Mouse (Mus musculus) ES-E14 (cell line): Measurements from ENCODE around the gene AF067063. TPM values are rescaled to one million over a fixed set of nuclear protein-coding genes. Genes with fewer than 3 reads are reported as not detected.
"Not testable (repeated sequence)": the region's sequence is repeated elsewhere in the genome, so short reads cannot be mapped to it uniquely, and the experiment has no call there.

Experiments used
- DNase-seq: peaks from one replicate; pipeline ENCODE4 v3.0.0-alpha.2; 2013; ENCODE audit warnings: low read depth, low spot score
- H3K27ac ChIP-seq: 2 replicates; pipeline ENCODE4 v1.5.1; 2012; ENCODE audit warnings: low read depth, mild to moderate bottlenecking, low read length, moderate library complexity, mixed read lengths; ENCODE audit not compliant: poor library complexity, insufficient read depth, severe bottlenecking
- H3K36me3 ChIP-seq: 2 replicates; pipeline ENCODE4 v1.6.1; 2012; ENCODE audit warnings: mild to moderate bottlenecking, low read length, moderate library complexity, mixed read lengths; ENCODE audit not compliant: control insufficient read depth, poor library complexity, insufficient read depth, severe bottlenecking
- H3K4me1 ChIP-seq, 2 experiments: fragments of 150-350 bp in 1 of 2; sonication (generic) in 1 of 2; 2 replicates each; pipeline ENCODE4 v1.6.1; 2012; ENCODE audit warnings: low read length in 2 of 2, mild to moderate bottlenecking in 1 of 2, mixed read lengths in 1 of 2; ENCODE audit not compliant: control insufficient read depth in 2 of 2, insufficient read depth in 2 of 2, poor library complexity in 1 of 2
- H3K4me3 ChIP-seq, 2 experiments: fragments of 150-350 bp in 1 of 2; sonication (generic) in 1 of 2; 2 replicates each; pipeline ENCODE4 v1.5.1; 2012; ENCODE audit warnings: low read length in 2 of 2, low read depth in 1 of 2, mild to moderate bottlenecking in 1 of 2, mixed read lengths in 1 of 2; ENCODE audit not compliant: insufficient read depth in 1 of 2, poor library complexity in 1 of 2, severe bottlenecking in 1 of 2
- H3K9ac ChIP-seq: 2 replicates; pipeline ENCODE4 v1.6.1; 2012; ENCODE audit warnings: low read depth, mild to moderate bottlenecking, low read length, mixed read lengths; ENCODE audit not compliant: poor library complexity, insufficient read depth, severe bottlenecking
- H3K9me3 ChIP-seq: fragments of 150-350 bp; sonication (generic); 2 replicates; pipeline ENCODE4 v1.6.1; 2012; ENCODE audit warnings: low read depth, mild to moderate bottlenecking, low read length; ENCODE audit not compliant: control insufficient read depth, insufficient read depth
- in situ Hi-C, 2 experiments: fragments of 600-800 bp; cut with MboI; formaldehyde crosslinking; loops; one replicate each; pipeline ENCODE4 v1.15.1; 2025; ENCODE audit warnings: low sequenced_read_pairs in 2 of 2, inconsistent platforms in 1 of 2; ENCODE audit not compliant: unreplicated experiment in 2 of 2
- total RNA-seq: library from RNA; depleted of rRNA; stranded (reverse); fragments of 300-350 nt; gene quantifications from 2 replicates; pipeline ENCODE4 v1.2.3, GENCODE M21; 2012; rRNA removed

Gene AF067063
- total RNA-seq: 1.5 and 2.5 TPM in 2 replicates

GRCm38 (mm10) chr13:119830116-119830515 lies at the start of gene AF067063:
TSS of gene AF067063 (minus strand) at chr13:119830216.
- H3K4me3 ChIP-seq, H3K9me3 ChIP-seq, DNase-seq, H3K27ac ChIP-seq, H3K4me1 ChIP-seq, H3K9ac ChIP-seq, H3K36me3 ChIP-seq: not testable (repeated sequence)
- in situ Hi-C loops: loop anchor here in 1 of 2 experiments (10.0 kb wide), 1 partner anchor 395 kb away; no protein-coding TSS in a partner anchor

- in situ Hi-C loops, DNase-seq, H3K9ac ChIP-seq, H3K4me3 ChIP-seq, H3K36me3 ChIP-seq, H3K4me1 ChIP-seq, H3K9me3 ChIP-seq, H3K27ac ChIP-seq: not testable (repeated sequence)
Observed at GRCm38 (mm10) chr13:119864395-119864999, 34.5 kb upstream of the AF067063 start.

- in situ Hi-C loops, H3K9ac ChIP-seq, H3K27ac ChIP-seq, DNase-seq, H3K9me3 ChIP-seq, H3K4me3 ChIP-seq, H3K4me1 ChIP-seq, H3K36me3 ChIP-seq: not testable (repeated sequence)
Observed at GRCm38 (mm10) chr13:119862399-119862798, 32.4 kb upstream of the AF067063 start.

- in situ Hi-C loops: loop anchor here in 1 of 2 experiments (10.0 kb wide), 1 partner anchor 385 kb away; no protein-coding TSS in a partner anchor
Observed at GRCm38 (mm10) chr13:119839982-119840381, 10.0 kb upstream of the AF067063 start.

DNA sequence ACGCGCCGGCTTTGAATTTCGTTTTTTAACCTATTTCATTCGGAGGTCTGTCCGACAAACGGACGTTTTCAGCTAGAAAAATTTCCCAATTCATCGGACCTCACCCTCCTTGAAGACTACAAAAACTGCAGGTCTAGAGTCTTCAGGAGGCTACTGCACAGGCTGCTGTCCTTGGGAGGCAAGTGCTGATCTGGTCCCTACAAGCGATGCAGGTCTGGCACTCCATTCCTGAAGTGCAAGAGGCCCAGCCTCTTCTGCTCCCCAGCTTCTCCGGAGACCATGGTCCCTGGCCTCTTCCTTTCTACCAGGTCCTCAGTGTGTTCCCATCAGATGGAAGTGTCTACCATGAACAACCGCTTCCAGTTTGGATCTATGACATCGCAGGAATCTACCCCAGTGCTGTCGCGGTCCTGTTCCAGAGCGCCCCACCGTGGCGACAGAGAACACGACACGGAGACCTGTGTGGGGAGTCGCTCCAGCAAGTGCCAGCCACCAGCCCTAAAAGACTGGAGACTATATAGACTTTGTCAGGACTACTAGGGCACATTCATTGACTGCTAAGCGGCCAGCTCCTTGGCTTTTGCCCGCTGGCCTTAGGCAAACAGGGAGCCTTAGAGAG lies 7.8 kb upstream of the AF067063 start:
- not testable (repeated sequence) for H3K9ac ChIP-seq, H3K4me1 ChIP-seq, H3K4me3 ChIP-seq, H3K27ac ChIP-seq, H3K36me3 ChIP-seq, H3K9me3 ChIP-seq
- DNase-seq: peak; percentile 26
- in situ Hi-C loops: loop anchor here in 1 of 2 experiments (10.0 kb wide), 1 partner anchor 387 kb away; no protein-coding TSS in a partner anchor

More at GRCm38 (mm10) chr13:119839982-119840381, 10.0 kb upstream of the AF067063 start:
- not testable (repeated sequence) for H3K4me1 ChIP-seq, DNase-seq, H3K9ac ChIP-seq, H3K9me3 ChIP-seq, H3K36me3 ChIP-seq, H3K27ac ChIP-seq, H3K4me3 ChIP-seq

DNA sequence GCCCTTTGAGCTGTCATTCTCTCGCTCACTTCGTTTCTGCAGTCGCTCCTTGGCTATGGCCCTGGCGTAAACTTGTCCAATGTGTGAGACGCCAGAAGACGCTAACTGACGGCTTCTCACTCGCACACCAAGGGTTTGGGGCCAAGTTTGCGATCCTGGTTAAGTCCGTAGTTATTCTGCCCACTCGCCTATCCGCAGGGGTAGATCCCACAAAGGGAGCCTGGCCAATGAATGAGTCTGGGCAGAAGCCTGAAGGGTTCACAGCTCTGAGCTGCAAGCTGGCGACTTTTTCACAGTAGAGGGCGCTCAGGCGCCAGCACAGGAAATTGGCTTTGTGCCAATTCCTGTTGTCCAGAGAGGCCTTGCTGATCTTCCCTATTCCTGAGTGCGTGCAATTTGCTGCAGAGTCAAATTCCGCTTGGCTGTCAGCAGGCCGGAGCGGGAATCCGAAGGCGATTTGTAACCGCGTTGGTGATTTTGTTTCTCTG lies 6.4 kb upstream of the AF067063 start:
- H3K9ac ChIP-seq, H3K27ac ChIP-seq, DNase-seq, H3K9me3 ChIP-seq, H3K36me3 ChIP-seq, H3K4me3 ChIP-seq, H3K4me1 ChIP-seq: not testable (repeated sequence)
- in situ Hi-C loops: loop anchor here in 1 of 2 experiments (10.0 kb wide), 1 partner anchor 388 kb away; no protein-coding TSS in a partner anchor

DNA sequence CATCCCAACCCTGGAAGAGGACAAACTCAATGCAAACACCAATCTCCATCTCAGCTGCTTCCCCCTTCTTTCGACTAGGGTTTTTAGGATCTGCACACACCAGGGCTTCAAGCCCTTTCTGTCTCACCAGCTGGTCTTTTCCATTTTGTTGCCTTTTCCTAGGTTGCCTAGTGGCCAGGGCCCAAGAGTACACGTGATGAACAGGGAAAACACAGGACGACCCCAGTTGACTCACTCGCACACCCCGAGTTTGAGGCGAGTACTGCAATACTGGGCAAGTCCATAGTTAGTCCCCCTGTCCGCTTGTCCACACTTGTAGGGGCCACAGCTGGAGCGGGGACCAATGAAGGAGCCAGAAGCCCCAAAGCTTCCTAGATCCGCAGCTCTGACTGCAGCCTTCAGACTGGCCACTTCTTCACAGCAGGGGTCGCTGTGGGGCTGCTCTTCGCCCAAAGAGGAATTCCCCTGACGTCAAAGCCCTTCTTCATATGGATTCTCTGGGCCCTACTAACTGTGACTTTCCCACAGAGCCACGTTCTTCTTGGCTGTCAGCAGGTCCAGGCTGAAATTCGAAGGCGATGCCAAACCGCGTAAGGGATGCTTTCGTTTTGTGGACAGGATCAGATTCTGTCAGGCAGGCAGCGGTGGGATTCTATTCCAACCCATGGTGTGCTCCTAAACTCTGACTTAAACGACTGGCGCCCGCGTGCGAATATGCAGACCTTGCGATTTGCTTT lies 5.5 kb upstream of the AF067063 start, which contains the start of gene D13Ertd608e:
Gene D13Ertd608e, plus strand, starts transcription at position 687 of the 737 bp plus-strand sequence.
- not testable (repeated sequence) for H3K9ac ChIP-seq, H3K9me3 ChIP-seq, H3K36me3 ChIP-seq, H3K4me3 ChIP-seq, H3K27ac ChIP-seq, H3K4me1 ChIP-seq
- in situ Hi-C loops: loop anchor here in 1 of 2 experiments (10.0 kb wide), 1 partner anchor 389 kb away; no protein-coding TSS in a partner anchor
- DNase-seq: peak; percentile 4
